Mouse (Mus musculus) heart, postnatal 25 days (tissue): ENCODE measurements around the gene Rac3. TPM values are rescaled to one million over a fixed set of nuclear protein-coding genes. Genes with fewer than 3 reads are reported as not detected.
"Not testable (repeated sequence)": the region's sequence is repeated elsewhere in the genome, so short reads cannot be mapped to it uniquely, and the experiment has no call there.

Experiments
- DNase-seq: peaks from one replicate; pipeline ENCODE4 v3.0.0; 2022; ENCODE audit warnings: low spot score
- intact Hi-C: fragments of 180-260 bp; cut with DNase I; formaldehyde crosslinking; loops from one replicate; pipeline ENCODE4 v1.15.1; 2025
- total RNA-seq, 2 experiments: library from RNA; stranded (reverse); gene quantifications; 2 replicates each; pipeline ENCODE4 v1.2.3; 2021

Gene Rac3
- total RNA-seq, 2 experiments from 2014 or later, result 1.2 to 1.8 TPM

DNA sequence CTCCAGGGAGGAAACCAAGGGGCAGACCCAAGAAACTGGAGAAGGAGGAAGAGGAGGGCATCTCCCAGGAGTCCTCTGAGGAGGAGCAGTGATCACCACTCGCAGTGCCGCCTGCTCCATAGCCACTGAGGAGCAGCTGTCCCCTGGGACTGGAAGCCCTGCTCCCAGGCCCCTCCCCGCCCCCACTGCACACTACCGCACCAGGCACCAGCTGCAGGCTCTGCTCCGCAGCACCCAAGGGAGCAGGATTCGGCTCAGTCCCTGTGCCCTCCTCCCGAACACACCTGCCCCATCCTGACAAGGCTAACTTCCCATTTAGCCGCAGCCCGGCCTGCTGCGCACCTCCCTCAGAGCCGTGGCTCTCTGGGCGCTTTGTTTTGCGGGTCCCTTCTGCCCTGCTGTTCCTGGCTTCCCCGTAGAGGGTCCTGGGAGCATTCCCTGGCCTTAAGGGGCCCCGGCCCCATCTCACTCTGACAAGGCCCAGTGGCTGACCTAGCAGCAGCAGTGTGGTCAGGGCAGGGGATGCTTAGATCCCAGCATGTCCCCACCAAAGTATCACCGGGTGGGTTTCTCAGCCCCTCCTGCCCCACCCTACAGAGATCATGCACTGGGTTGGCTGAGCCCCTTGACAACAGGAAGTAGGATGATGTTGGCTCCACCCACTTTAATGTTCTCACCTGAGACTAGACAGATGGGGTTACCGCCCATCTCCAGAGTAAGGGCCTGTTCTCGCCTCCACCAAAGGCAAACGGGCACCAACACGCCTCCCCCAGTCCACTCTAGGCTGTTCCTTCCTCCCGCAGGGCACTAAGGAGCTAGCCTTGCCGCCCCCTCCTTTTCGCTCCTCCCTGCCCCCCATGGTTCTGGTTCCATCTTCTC is 42.1 kb downstream of the Rac3 start:
- DNase-seq, intact Hi-C loops: not testable (repeated sequence)

DNA sequence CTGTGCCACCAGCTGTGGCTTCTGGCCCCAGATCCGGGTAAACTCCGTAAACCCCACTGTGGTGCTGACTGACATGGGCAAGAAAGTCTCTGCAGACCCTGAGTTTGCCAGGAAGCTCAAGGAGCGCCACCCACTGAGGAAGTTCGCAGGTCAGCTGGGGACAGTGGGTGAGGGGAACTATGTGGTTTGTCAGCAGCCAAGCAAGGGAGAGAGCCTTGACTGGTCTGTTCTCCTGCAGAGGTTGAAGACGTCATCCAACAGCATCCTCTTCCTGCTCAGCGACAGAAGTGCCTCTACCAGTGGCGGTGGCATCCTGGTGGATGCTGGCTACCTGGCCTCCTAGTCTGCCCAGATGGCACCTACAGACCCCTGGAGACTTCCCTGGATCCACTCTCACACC is 45.8 kb downstream of the Rac3 start:
- intact Hi-C loops, DNase-seq: not testable (repeated sequence)

DNA sequence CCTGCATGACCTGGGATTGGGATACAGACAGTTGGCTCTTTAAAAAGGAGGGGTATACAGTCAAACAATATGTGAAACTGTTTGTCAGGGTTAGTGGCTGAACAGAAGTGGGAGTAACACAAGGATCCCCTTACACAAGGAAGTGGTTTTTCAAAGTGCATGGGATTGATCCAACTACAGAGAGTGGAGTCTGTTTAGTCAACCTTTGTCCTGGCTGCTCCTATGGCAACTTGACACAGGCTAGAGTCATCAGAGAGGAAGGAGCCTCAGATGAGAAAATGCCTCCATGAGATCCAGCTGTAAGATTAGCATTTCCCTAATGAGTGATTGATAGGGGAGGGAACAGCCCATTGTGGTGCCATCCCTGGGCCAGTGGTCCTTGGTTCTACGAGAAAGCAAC is 46.9 kb downstream of the Rac3 start:
- intact Hi-C loops, result no loop called here
- DNase-seq, result no peak

DNA sequence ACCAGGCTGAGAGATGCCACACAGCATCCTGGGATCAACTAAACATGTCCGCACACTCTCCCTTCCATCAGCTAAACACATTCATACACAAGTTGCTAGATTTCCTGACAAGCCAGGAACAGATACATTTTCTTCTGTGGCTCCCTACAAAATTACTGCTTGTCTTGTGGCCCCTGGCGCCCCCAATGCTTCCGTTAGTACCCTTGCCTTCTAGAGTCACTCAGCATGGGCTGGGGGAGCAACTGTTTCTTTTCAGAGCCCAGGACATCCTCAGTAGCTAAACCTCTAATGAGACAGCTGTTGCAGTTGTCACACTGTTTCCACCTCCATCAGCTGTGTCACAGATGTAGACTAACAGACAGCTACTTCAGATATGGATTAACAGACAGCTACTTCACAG is 51.5 kb downstream of the Rac3 start:
- intact Hi-C loops, result no loop called here
- no peak for DNase-seq

Other genes with a start within 250 kb of the Rac3 start
- gene Mrpl12, start 236.9 kb upstream of the Rac3 start, total RNA-seq, result 100 to 1,000 TPM; 253 to 263 TPM
- gene Slc25a10, start 229.6 kb upstream of the Rac3 start, total RNA-seq, result 10 to 100 TPM; 13.1 to 14.8 TPM
- 1 to 10 TPM; 1.3 to 1.5 TPM for gene Gcgr, start 190.8 kb upstream of the Rac3 start, total RNA-seq
- gene Mcrip1, start 171.7 kb upstream of the Rac3 start, total RNA-seq, result 10 to 100 TPM; 44.1 to 46.9 TPM
- not detected for gene Ppp1r27, start 170.3 kb upstream of the Rac3 start, total RNA-seq
- 100 to 1,000 TPM; 228 to 255 TPM for gene P4hb, start 148.2 kb upstream of the Rac3 start, total RNA-seq
- gene Arhgdia, start 139.8 kb upstream of the Rac3 start, total RNA-seq, result 100 to 1,000 TPM; 142 to 158 TPM
- 10 to 100 TPM; 49.3 to 52.6 TPM for gene Alyref, start 123.1 kb upstream of the Rac3 start, total RNA-seq
- gene Anapc11, start 123.0 kb upstream of the Rac3 start, total RNA-seq, result 10 to 100 TPM; 82.6 to 90.3 TPM
- gene Npb, start 113.0 kb upstream of the Rac3 start, total RNA-seq, result not detected
- gene Pcyt2, start 103.5 kb upstream of the Rac3 start, total RNA-seq, result 10 to 100 TPM; 54.2 to 59.3 TPM
- 1 to 10 TPM; 7.7 to 8.3 TPM for gene Sirt7, start 96.2 kb upstream of the Rac3 start, total RNA-seq
- gene Mafg, start 87.9 kb upstream of the Rac3 start, total RNA-seq, result 10 to 100 TPM; 38.7 to 42.1 TPM
- gene Pycr1, start 77.7 kb upstream of the Rac3 start, total RNA-seq, result 1 to 10 TPM; 1.6 to 2.3 TPM
- gene Myadml2, start 73.3 kb upstream of the Rac3 start, total RNA-seq, result 10 to 100 TPM; 78.3 to 78.8 TPM
- gene Notum, start 60.3 kb upstream of the Rac3 start, total RNA-seq, result under 1 TPM in 1 of 2 experiments, not detected in 1; 0.20 TPM
- 10 to 100 TPM; 33.0 to 33.9 TPM for gene Aspscr1, start 48.5 kb upstream of the Rac3 start, total RNA-seq
- 10 to 100 TPM; 31.2 to 35.7 TPM for gene Cenpx, start 7.7 kb upstream of the Rac3 start, total RNA-seq
- gene Lrrc45, start 7.5 kb upstream of the Rac3 start, total RNA-seq, result 1 to 10 TPM; 5.6 to 6.2 TPM
- gene Dcxr, start 5.8 kb downstream of the Rac3 start, total RNA-seq, result 1 to 10 TPM; 6.8 to 7.5 TPM
- 10 to 100 TPM; 16.7 to 22.1 TPM for gene Cbr2, start 10.6 kb downstream of the Rac3 start, total RNA-seq
- 10 to 100 TPM; 21.2 to 40.2 TPM for gene Hmga1b, start 41.3 kb downstream of the Rac3 start, total RNA-seq
- 10 to 100 TPM; 12.3 to 13.9 TPM for gene Rfng, start 62.7 kb downstream of the Rac3 start, total RNA-seq
- 10 to 100 TPM; 52.2 to 57.0 TPM for gene Gps1, start 62.8 kb downstream of the Rac3 start, total RNA-seq
- 10 to 100 TPM; 26.8 to 27.8 TPM for gene Dus1l, start 74.9 kb downstream of the Rac3 start, total RNA-seq
- gene Fasn, start 103.1 kb downstream of the Rac3 start, total RNA-seq, result 10 to 100 TPM; 29.8 to 52.8 TPM
- gene Ccdc57, start 211.4 kb downstream of the Rac3 start, total RNA-seq, result 1 to 10 TPM; 1.2 to 1.3 TPM
- gene Slc16a3, start 227.0 kb downstream of the Rac3 start, total RNA-seq, result 1 to 10 TPM in 1 of 2 experiments, under 1 TPM in 1; 0.87 to 2.1 TPM